Mouse (Mus musculus) stomach, embryonic 15.5 days (tissue): ENCODE measurements around the gene Surf6. TPM values are rescaled to one million over a fixed set of nuclear protein-coding genes. Genes with fewer than 3 reads are reported as not detected.

Experiments
- ATAC-seq: fragments of 200-750 bp; cut with Nextera tagmentation; 2 replicates; pipeline ENCODE4 v1.8.0; 2017; ENCODE audit warnings: low read depth, moderate number of reproducible peaks, moderate TSS enrichment; ENCODE audit not compliant: insufficient read depth, low FRiP score
- H3K27ac ChIP-seq: fragments of 300-500 bp; sonication (generic); 2 replicates; pipeline ENCODE4 v1.5.1; 2015; ENCODE audit warnings: mild to moderate bottlenecking, inconsistent platforms
- H3K27me3 ChIP-seq: fragments of 300-500 bp; sonication (generic); replicated peaks from 2 replicates; pipeline ENCODE4 v1.6.1; 2015; ENCODE audit warnings: inconsistent platforms
- H3K36me3 ChIP-seq: fragments of 300-500 bp; sonication (generic); 2 replicates; pipeline ENCODE4 v1.6.1; 2015; ENCODE audit warnings: inconsistent platforms
- H3K4me1 ChIP-seq: fragments of 300-500 bp; sonication (generic); 2 replicates; pipeline ENCODE4 v1.6.1; 2015; ENCODE audit warnings: inconsistent platforms
- H3K4me2 ChIP-seq: fragments of 300-500 bp; sonication (generic); 2 replicates; pipeline ENCODE4 v1.6.1; 2015; ENCODE audit warnings: mild to moderate bottlenecking, inconsistent platforms
- H3K4me3 ChIP-seq: fragments of 300-500 bp; sonication (generic); replicated peaks from 2 replicates; pipeline ENCODE4 v1.5.1; 2015; ENCODE audit warnings: inconsistent platforms
- H3K9ac ChIP-seq: fragments of 300-500 bp; sonication (generic); 2 replicates; pipeline ENCODE4 v1.6.1; 2015; ENCODE audit warnings: inconsistent platforms
- H3K9me3 ChIP-seq: fragments of 300-500 bp; sonication (generic); 2 replicates; pipeline ENCODE4 v1.6.1; 2016; ENCODE audit warnings: inconsistent platforms
- WGBS: fragments of 180-500 bp; shearing (Covaris S2); methylation state at CpG from one replicate; pipeline ENCODE4 v1.1.7; 2015; 5-methylcytosine and 5-hydroxymethylcytosine counted together
- polyA plus RNA-seq: library from polyadenylated mRNA; unstranded; fragments of >200 nt; fragmentation: Nextera tagmentation; extraction: Ambion mirVana; gene quantifications from 2 replicates; pipeline ENCODE4 v1.2.1, GENCODE M21; 2015

The Surf6 gene
- polyA plus RNA-seq, 1 experiment from 2014 or later = 25.2 TPM

DNA sequence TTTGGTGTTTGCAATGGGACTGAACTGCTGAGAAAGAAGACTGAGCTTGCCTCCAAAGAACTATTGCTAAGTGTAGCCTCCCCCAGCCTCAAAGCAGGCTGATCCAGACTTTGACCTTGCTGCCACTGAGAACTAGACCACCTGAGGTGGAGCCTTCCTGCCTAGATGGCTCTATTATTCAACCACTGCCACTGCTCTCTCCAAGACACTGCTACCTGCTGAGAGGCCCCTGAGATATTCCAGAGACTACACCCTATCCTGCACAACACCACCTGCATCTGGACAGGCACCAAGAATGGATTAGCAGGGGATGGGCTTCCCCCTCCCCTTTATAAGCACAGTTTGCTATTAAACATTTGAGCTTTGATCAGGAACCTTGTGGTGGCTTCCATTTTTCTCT lies 24.1 kb downstream of the Surf6 start:
- H3K9me3 ChIP-seq = no peaks in the 10 kb centered on the region

DNA sequence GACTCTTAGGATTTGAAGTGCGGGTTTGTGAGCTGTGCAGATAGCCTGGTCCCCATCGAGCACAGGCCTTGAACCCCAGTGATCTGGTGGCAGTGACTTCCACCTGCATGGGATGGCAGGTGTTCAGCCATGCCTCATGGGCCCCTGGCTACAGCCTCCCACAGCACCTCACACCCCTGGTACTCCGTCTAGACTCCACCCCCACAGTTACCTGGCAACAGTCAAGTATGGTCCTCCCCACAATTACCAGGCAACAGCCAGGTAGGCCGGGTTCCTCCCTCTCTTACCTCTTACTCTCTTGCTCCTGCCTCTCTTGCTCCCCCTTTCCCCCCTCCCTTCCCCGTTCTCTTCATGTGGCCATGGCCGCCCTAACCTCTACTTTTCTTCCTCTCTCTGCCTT lies 32.0 kb downstream of the Surf6 start:
- no peak overlapping the region for H3K27ac ChIP-seq
- no peaks in the 10 kb centered on the region for H3K9me3 ChIP-seq
- no peak for ATAC-seq
- H3K36me3 ChIP-seq = no peaks in the 10 kb centered on the region
- no peak overlapping the region for H3K4me2 ChIP-seq
- H3K9ac ChIP-seq = no peak overlapping the region
- H3K4me1 ChIP-seq = no peaks in the 10 kb centered on the region
- H3K27me3 ChIP-seq = no peaks in the 10 kb centered on the region
- 61% methylated on average over 6 of the region's 6 CpGs for WGBS
- H3K4me3 ChIP-seq = no peak overlapping the region

More for the DNA sequence above, 24.1 kb downstream of the Surf6 start:
- Histone ChIP-seq H3K4me2 (no peak overlapping the region), H3K27ac (no peak overlapping the region), H3K4me1 (no peaks in the 10 kb centered on the region), H3K27me3 (no peaks in the 10 kb centered on the region), H3K36me3 (no peaks in the 10 kb centered on the region), H3K9ac (no peak overlapping the region), H3K4me3 (no peak overlapping the region)
- no peak for ATAC-seq

DNA sequence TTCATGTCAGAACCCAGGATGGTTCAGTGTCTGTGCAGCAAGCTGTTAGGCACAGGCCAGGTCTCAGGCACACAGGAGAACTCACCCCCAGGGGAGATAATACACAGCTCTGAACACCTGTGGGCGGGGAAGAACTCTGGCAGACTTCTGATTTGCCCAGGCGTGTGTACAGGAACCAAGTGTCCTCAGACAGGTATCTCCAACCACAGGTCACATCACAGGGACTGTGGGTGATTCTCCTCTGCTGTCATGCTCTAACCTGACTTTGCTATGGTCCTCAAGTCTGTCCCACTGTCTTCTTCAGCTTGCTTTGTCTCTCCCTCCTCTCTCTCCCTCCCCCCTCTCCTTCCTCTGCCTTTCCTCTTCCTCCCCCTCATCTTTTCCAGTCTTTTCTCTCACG lies 37.8 kb downstream of the Surf6 start, which contains the start of gene Abo:
Abo (minus strand) TSS at position 101 of the 400 bp plus-strand sequence.
- ATAC-seq = no peak
- Histone ChIP-seq H3K9ac (no peak within 1 kb of the TSS), H3K27ac (no peak within 1 kb of the TSS), H3K4me2 (no peak within 1 kb of the TSS), H3K27me3 (no peaks in the 10 kb centered on the region), H3K4me1 (no peaks in the 10 kb centered on the region), H3K4me3 (no peak within 1 kb of the TSS), H3K9me3 (no peaks in the 10 kb centered on the region), H3K36me3 (no peaks in the 10 kb centered on the region)
- whole genome bisulfite sequencing = 52% methylated on average over 3 of the region's 3 CpGs

DNA sequence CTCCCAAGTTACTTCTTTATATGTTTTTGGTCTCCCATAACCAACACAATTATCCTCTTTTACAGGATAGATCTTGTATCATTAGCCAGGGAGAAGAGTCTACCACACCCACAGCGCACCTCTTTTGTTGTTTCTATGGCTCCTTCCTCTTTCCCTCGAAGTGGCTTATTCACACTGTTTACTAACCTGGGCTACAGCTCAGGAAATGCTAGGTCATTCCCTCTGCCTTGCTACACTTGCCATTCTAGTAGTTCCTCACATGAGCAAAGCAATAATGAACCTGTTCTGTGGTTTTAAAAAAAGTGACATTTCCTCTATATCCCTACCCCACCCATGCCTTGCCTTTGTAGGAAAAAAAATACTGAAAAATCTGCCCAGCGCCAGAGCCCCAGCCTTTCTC lies 39.8 kb downstream of the Surf6 start:
- no peak overlapping the region for H3K4me3 ChIP-seq
- no peaks in the 10 kb centered on the region for H3K4me1 ChIP-seq
- H3K4me2 ChIP-seq = no peak overlapping the region
- H3K36me3 ChIP-seq = no peaks in the 10 kb centered on the region
- no peaks in the 10 kb centered on the region for H3K9me3 ChIP-seq
- WGBS = 70% methylated on average over 3 of the region's 3 CpGs
- no peak overlapping the region for H3K27ac ChIP-seq
- no peak for ATAC-seq
- no peak overlapping the region for H3K9ac ChIP-seq
- no peaks in the 10 kb centered on the region for H3K27me3 ChIP-seq

DNA sequence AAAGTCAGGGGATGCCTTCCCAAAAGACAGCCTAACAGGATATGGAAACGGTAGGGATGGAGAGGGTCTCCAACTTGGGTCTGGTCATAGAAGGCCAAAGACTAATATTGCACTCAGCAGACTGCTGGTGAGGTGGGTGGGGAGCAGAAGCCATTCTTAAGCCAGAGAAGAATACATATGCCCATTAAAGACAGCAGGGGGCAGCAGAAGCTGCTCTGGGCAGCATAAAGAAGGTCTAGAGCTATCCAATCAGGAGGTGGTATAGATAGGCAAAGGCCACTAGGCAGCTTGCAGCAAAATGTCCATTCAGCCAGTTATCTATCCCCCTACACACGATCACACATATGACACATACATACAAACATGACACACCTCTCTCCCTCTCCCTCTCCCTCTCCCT lies 55.0 kb downstream of the Surf6 start:
- H3K4me1 ChIP-seq = no peaks in the 10 kb centered on the region
- no peak overlapping the region for H3K4me2 ChIP-seq
- H3K4me3 ChIP-seq = no peak overlapping the region
- H3K9me3 ChIP-seq = no peaks in the 10 kb centered on the region
- no peak for ATAC-seq
- 41% methylated on average over 2 of the region's 2 CpGs for WGBS
- no peaks in the 10 kb centered on the region for H3K27me3 ChIP-seq
- H3K36me3 ChIP-seq = no peaks in the 10 kb centered on the region
- no peak overlapping the region for H3K9ac ChIP-seq
- H3K27ac ChIP-seq = no peak overlapping the region

Other genes with a start within 250 kb of the Surf6 start
- gene Lcn4, start 231.6 kb downstream of the Surf6 start, polyA plus RNA-seq = not detected in 2 replicates
- gene Abo, start 37.9 kb downstream of the Surf6 start, polyA plus RNA-seq = 0.12 and 0.17 TPM in 2 replicates
- 40.3 and 45.7 TPM in 2 replicates for gene Med22, start 7.8 kb upstream of the Surf6 start, polyA plus RNA-seq
- 494 and 609 TPM in 2 replicates for gene Rpl7a, start 7.9 kb upstream of the Surf6 start, polyA plus RNA-seq
- 40.4 and 40.8 TPM in 2 replicates for gene Surf2, start 13.5 kb upstream of the Surf6 start, polyA plus RNA-seq
- gene Surf1, start 13.7 kb upstream of the Surf6 start, polyA plus RNA-seq = 62.1 and 65.7 TPM in 2 replicates
- 212 and 245 TPM in 2 replicates for gene Surf4, start 31.0 kb upstream of the Surf6 start, polyA plus RNA-seq
- gene Stkld1, start 31.2 kb upstream of the Surf6 start, polyA plus RNA-seq = 0.08 TPM in 1 of 2 replicates, not detected in the other
- 40.0 and 44.6 TPM in 2 replicates for gene Rexo4, start 61.5 kb upstream of the Surf6 start, polyA plus RNA-seq
- 0.15 and 0.31 TPM in 2 replicates for gene Adamts13, start 70.5 kb upstream of the Surf6 start, polyA plus RNA-seq
- 61.6 and 65.4 TPM in 2 replicates for gene Cacfd1, start 107.0 kb upstream of the Surf6 start, polyA plus RNA-seq
- 1.1 and 1.3 TPM in 2 replicates for gene Slc2a6, start 125.1 kb upstream of the Surf6 start, polyA plus RNA-seq
- gene Mymk, start 169.3 kb upstream of the Surf6 start, polyA plus RNA-seq = 0.28 and 1.3 TPM in 2 replicates
- 3.0 and 3.8 TPM in 2 replicates for gene Adamtsl2, start 176.5 kb upstream of the Surf6 start, polyA plus RNA-seq
- 0.15 and 0.19 TPM in 2 replicates for gene Fam163b, start 239.6 kb upstream of the Surf6 start, polyA plus RNA-seq